8 mouse cellular contexts compared by ENCODE assay signal in genomic region chr4:59034918-59035785, GRCm38 (mm10). TPM values are rescaled to one million over a fixed set of nuclear protein-coding genes. Genes with fewer than 3 reads are reported as not detected.
DNase-seq lines count a peak whose midpoint lies in the region; ATAC-seq and TF ChIP-seq lines count a peak whose summit lies in the region.

Gng10 (plus strand) TSS chr4:59035088.

- no peaks in the 10 kb centered on the region for H3K27me3 ChIP-seq in heart, embryonic 10.5 days (ENCODE audit: insufficient read depth, poor library complexity, severe bottlenecking)
- H3K27me3 ChIP-seq in kidney, embryonic 14.5 days (ENCODE audit: control insufficient read depth, insufficient read depth, low read length): no peaks in the 10 kb centered on the region; the same call in 1 of the 2 replicates
- H3K27me3 ChIP-seq in midbrain, postnatal 0 days (ENCODE audit: insufficient read depth, low read length): no peaks in the 10 kb centered on the region

- 10% methylated on average over 76 of the region's 76 CpGs for WGBS in heart, embryonic 10.5 days
- 8% methylated on average over 73 of the region's 76 CpGs for WGBS in kidney, embryonic 14.5 days
- 5% methylated on average over 76 of the region's 76 CpGs for WGBS in midbrain, postnatal 0 days

- peak within 1 kb of the TSS; percentile 80 for H3K4me3 ChIP-seq in heart, embryonic 10.5 days
- H3K4me3 ChIP-seq in kidney, embryonic 14.5 days (ENCODE audit: low read length): peak within 1 kb of the TSS; percentile 83
- peak within 1 kb of the TSS; percentile 81 for H3K4me3 ChIP-seq in midbrain, postnatal 0 days (ENCODE audit: low read depth, low read length)

- no peaks in the 10 kb centered on the region for H3K9me3 ChIP-seq in heart, embryonic 10.5 days
- H3K9me3 ChIP-seq in kidney, embryonic 14.5 days (ENCODE audit: control insufficient read depth, low read length): no peaks in the 10 kb centered on the region
- no peaks in the 10 kb centered on the region for H3K9me3 ChIP-seq in midbrain, postnatal 0 days (ENCODE audit: low read length)

- peak within 1 kb of the TSS; percentile 89 for H3K9ac ChIP-seq in kidney, embryonic 14.5 days (ENCODE audit: low read depth, low read length)
- H3K9ac ChIP-seq in midbrain, postnatal 0 days (replicated peaks; ENCODE audit: low read length, poor library complexity, severe bottlenecking): peak within 1 kb of the TSS; percentile 94

- TF ChIP-seq POLR2A in brain, embryonic 14.5 days (IDR thresholded peaks at IDR 0.05; ENCODE audit: borderline replicate concordance, extremely low read depth, insufficient read depth, insufficient read length, poor library complexity, severe bottlenecking): 0 out of 2 replicates have a peak, but pooled peaks have one; percentile 29

- H3K36me3 ChIP-seq in heart, embryonic 10.5 days: no peaks in the 10 kb centered on the region
- peaks cover 4% of the 10 kb centered on the region; the same call in 1 of the 2 replicates for H3K36me3 ChIP-seq in kidney, embryonic 14.5 days (ENCODE audit: control insufficient read depth, insufficient read depth, low read length)
- peaks cover 8% of the 10 kb centered on the region for H3K36me3 ChIP-seq in midbrain, postnatal 0 days (ENCODE audit: insufficient read depth, low read length)

- peak within 1 kb of the TSS; percentile 73 for H3K4me2 ChIP-seq in kidney, embryonic 14.5 days (replicated peaks; ENCODE audit: low read depth, low read length)
- H3K4me2 ChIP-seq in midbrain, postnatal 0 days (ENCODE audit: low read depth, low read length, poor library complexity, severe bottlenecking): peak within 1 kb of the TSS; percentile 58

- H3K27ac ChIP-seq in heart, embryonic 10.5 days: peak within 1 kb of the TSS; percentile 91
- peak within 1 kb of the TSS; percentile 55; the same call in 1 of the 2 replicates for H3K27ac ChIP-seq in kidney, embryonic 14.5 days (ENCODE audit: low read depth, low read length)
- H3K27ac ChIP-seq in midbrain, postnatal 0 days (ENCODE audit: low read depth, low read length): peak within 1 kb of the TSS; percentile 96

- TF ChIP-seq CTCF in brain, embryonic 14.5 days (IDR thresholded peaks at IDR 0.05; ENCODE audit: borderline replicate concordance, extremely low read depth, insufficient read depth, insufficient read length): no peak
- TF ChIP-seq CTCF in midbrain, postnatal 0 days (IDR thresholded peaks at IDR 0.05): peak; percentile 33

- ATAC-seq in erythroblast, adult 5-6 weeks (replicated peaks; ENCODE audit: low FRiP score, poor library complexity, severe bottlenecking): peak; percentile 53
- ATAC-seq in kidney, embryonic 14.5 days (ENCODE audit: low FRiP score, low TSS enrichment): peak; percentile 90
- ATAC-seq in midbrain, postnatal 0 days (ENCODE audit: low FRiP score): peak; percentile 87

- 0 out of 2 replicates have a peak, but pooled peaks cover 14% of the 10 kb centered on the region for H3K4me1 ChIP-seq in heart, embryonic 10.5 days
- H3K4me1 ChIP-seq in kidney, embryonic 14.5 days (ENCODE audit: control insufficient read depth, insufficient read depth, low read length): peaks cover 5% of the 10 kb centered on the region
- H3K4me1 ChIP-seq in midbrain, postnatal 0 days (ENCODE audit: insufficient read depth, low read length): peaks cover 7% of the 10 kb centered on the region; the same call in 1 of the 2 replicates

- DNase-seq in CD4-positive helper T cell, adult 2 months (ENCODE audit: low read depth, low spot score): peak; percentile 72
- peak; percentile 73 for DNase-seq in brain, embryonic 14.5 days (ENCODE audit: low read depth)
- peak; percentile 80 for DNase-seq in heart, embryonic 10.5 days (ENCODE audit: low spot score)
- peak; percentile 69 for DNase-seq in liver
- DNase-seq in midbrain, postnatal 0 days (ENCODE audit: low spot score): peak; percentile 67
- DNase-seq in spleen, postnatal 36 days (ENCODE audit: low spot score in 2 of 2): peak; percentile 66 to 70

RNA-seq across cellular contexts. Expression of gene Gng10, which starts in this region (rescaled TPM):
- 76.2 and 79.9 TPM in 2 replicates for polyA plus RNA-seq in brain, embryonic 14.5 days (2012; rRNA removed)
- 27.2 and 34.6 TPM in 2 replicates for total RNA-seq in erythroblast, adult 5-6 weeks (2015; ENCODE audit: low replicate concordance)
- total RNA-seq in erythroblast, adult 5-6 weeks (2017; ENCODE audit: low replicate concordance): 11.2 and 17.6 TPM in 2 replicates
- polyA plus RNA-seq in heart, embryonic 10.5 days (2016; fragmentation: Nextera tagmentation; extraction: Ambion mirVana): 44.4 and 55.4 TPM in 2 replicates
- polyA plus RNA-seq in kidney, embryonic 14.5 days (2014; fragmentation: Nextera tagmentation; extraction: Ambion mirVana): 113 and 148 TPM in 2 replicates
- 121 and 126 TPM in 2 replicates for total RNA-seq in midbrain, postnatal 0 days (2014; rRNA removed)
- polyA plus RNA-seq in midbrain, postnatal 0 days (2015; fragmentation: Nextera tagmentation; extraction: Ambion mirVana): 239 TPM in 2 replicates

Comparison
In these comparisons a context has a peak if more than half of its experiments do, and no peak if none do; other contexts are left out.
1. Peak in every context shown above with its lines: DNase-seq, ATAC-seq, H3K4me3 ChIP-seq and H3K27ac ChIP-seq.